Mouse (Mus musculus): ENCODE results near the gene 7530416G11Rik. TPM values are rescaled to one million over a fixed set of nuclear protein-coding genes. Genes with fewer than 3 reads are reported as not detected.

The 7530416G11Rik gene
- polyA plus RNA-seq (2014; fragmentation: Nextera tagmentation; extraction: Ambion mirVana), result not detected in 2 replicates

GRCm38 (mm10) chr15:85503127-85503526 is at the start of gene 7530416G11Rik:
7530416G11Rik (minus strand) TSS chr15:85503227.
- Histone ChIP-seq H3K27ac (ENCODE audit: low read depth, low read length) (no peak within 1 kb of the TSS), H3K9me3 (replicated peaks; ENCODE audit: control insufficient read depth, low read length) (no peaks in the 10 kb centered on the region), H3K36me3 (ENCODE audit: control insufficient read depth, insufficient read depth, low read length) (no peaks in the 10 kb centered on the region), H3K9ac (ENCODE audit: low read length) (no peak within 1 kb of the TSS), H3K4me3 (ENCODE audit: low read depth, low read length) (no peak within 1 kb of the TSS), H3K27me3 (replicated peaks; ENCODE audit: control insufficient read depth, insufficient read depth, low read length) (no peaks in the 10 kb centered on the region), H3K4me1 (ENCODE audit: control insufficient read depth, insufficient read depth, low read length) (peaks cover 15% of the 10 kb centered on the region), H3K4me2 (ENCODE audit: low read length) (no peak within 1 kb of the TSS)
- ATAC-seq, result no peak
- DNase-seq (ENCODE audit: low spot score), result no peak
- WGBS, result 90% methylated on average over 8 of the region's 8 CpGs

GRCm38 (mm10) chr15:85546500-85546899 is 43.5 kb upstream of the 7530416G11Rik start:
- Histone ChIP-seq H3K4me2 (ENCODE audit: low read length) (no peak overlapping the region), H3K36me3 (ENCODE audit: control insufficient read depth, insufficient read depth, low read length) (no peaks in the 10 kb centered on the region), H3K4me3 (ENCODE audit: low read depth, low read length) (no peak overlapping the region), H3K9ac (ENCODE audit: low read length) (no peak overlapping the region), H3K4me1 (ENCODE audit: control insufficient read depth, insufficient read depth, low read length) (no peaks in the 10 kb centered on the region), H3K9me3 (replicated peaks; ENCODE audit: control insufficient read depth, low read length) (no peaks in the 10 kb centered on the region), H3K27ac (ENCODE audit: low read depth, low read length) (no peak overlapping the region), H3K27me3 (replicated peaks; ENCODE audit: control insufficient read depth, insufficient read depth, low read length) (no peaks in the 10 kb centered on the region)
- 78% methylated on average over 4 of the region's 4 CpGs for WGBS
- DNase-seq (ENCODE audit: low spot score) (no peak), ATAC-seq (no peak)

- 83% methylated on average over 5 of the region's 5 CpGs for WGBS
- no peak overlapping the region for H3K27ac ChIP-seq (ENCODE audit: low read depth, low read length)
Measured at GRCm38 (mm10) chr15:85545369-85545768, 42.3 kb upstream of the 7530416G11Rik start.

GRCm38 (mm10) chr15:85538170-85538569 is 35.1 kb upstream of the 7530416G11Rik start:
- H3K9me3 ChIP-seq (replicated peaks; ENCODE audit: control insufficient read depth, low read length), result no peaks in the 10 kb centered on the region
- H3K4me1 ChIP-seq (ENCODE audit: control insufficient read depth, insufficient read depth, low read length), result no peaks in the 10 kb centered on the region
- no peak for ATAC-seq
- 73% methylated on average over 11 of the region's 11 CpGs for WGBS
- H3K36me3 ChIP-seq (ENCODE audit: control insufficient read depth, insufficient read depth, low read length), result peaks cover 24% of the 10 kb centered on the region; the same call in 1 of the 2 replicates
- H3K27ac ChIP-seq (ENCODE audit: low read depth, low read length), result no peak overlapping the region
- H3K27me3 ChIP-seq (replicated peaks; ENCODE audit: control insufficient read depth, insufficient read depth, low read length), result no peaks in the 10 kb centered on the region
- H3K4me2 ChIP-seq (ENCODE audit: low read length), result no peak overlapping the region
- no peak overlapping the region for H3K4me3 ChIP-seq (ENCODE audit: low read depth, low read length)
- no peak for DNase-seq (ENCODE audit: low spot score)
- no peak overlapping the region for H3K9ac ChIP-seq (ENCODE audit: low read length)

More at GRCm38 (mm10) chr15:85545369-85545768, 42.3 kb upstream of the 7530416G11Rik start:
- ATAC-seq, result no peak
- Histone ChIP-seq H3K4me2 (ENCODE audit: low read length) (no peak overlapping the region), H3K4me1 (ENCODE audit: control insufficient read depth, insufficient read depth, low read length) (no peaks in the 10 kb centered on the region), H3K9me3 (replicated peaks; ENCODE audit: control insufficient read depth, low read length) (no peaks in the 10 kb centered on the region), H3K36me3 (ENCODE audit: control insufficient read depth, insufficient read depth, low read length) (0 out of 2 replicates have a peak, but pooled peaks cover 3% of the 10 kb centered on the region), H3K9ac (ENCODE audit: low read length) (no peak overlapping the region), H3K27me3 (replicated peaks; ENCODE audit: control insufficient read depth, insufficient read depth, low read length) (no peaks in the 10 kb centered on the region), H3K4me3 (ENCODE audit: low read depth, low read length) (no peak overlapping the region)
- no peak for DNase-seq (ENCODE audit: low spot score)

- Histone ChIP-seq H3K4me2 (ENCODE audit: low read length) (no peak overlapping the region), H3K27ac (ENCODE audit: low read depth, low read length) (no peak overlapping the region), H3K9ac (ENCODE audit: low read length) (no peak overlapping the region), H3K9me3 (replicated peaks; ENCODE audit: control insufficient read depth, low read length) (no peaks in the 10 kb centered on the region), H3K4me3 (ENCODE audit: low read depth, low read length) (no peak overlapping the region), H3K4me1 (ENCODE audit: control insufficient read depth, insufficient read depth, low read length) (no peaks in the 10 kb centered on the region), H3K36me3 (ENCODE audit: control insufficient read depth, insufficient read depth, low read length) (peaks cover 25% of the 10 kb centered on the region; the same call in 1 of the 2 replicates), H3K27me3 (replicated peaks; ENCODE audit: control insufficient read depth, insufficient read depth, low read length) (no peaks in the 10 kb centered on the region)
- WGBS, result 89% methylated on average over 25 of the region's 25 CpGs
- no peak for ATAC-seq
- no peak for DNase-seq (ENCODE audit: low spot score)
Measured at GRCm38 (mm10) chr15:85537151-85537550, 34.1 kb upstream of the 7530416G11Rik start.

GRCm38 (mm10) chr15:85534646-85535045 is 31.6 kb upstream of the 7530416G11Rik start:
- 93% methylated on average over 6 of the region's 6 CpGs for WGBS
- no peak for ATAC-seq
- H3K9ac ChIP-seq (ENCODE audit: low read length), result no peak overlapping the region
- H3K27me3 ChIP-seq (replicated peaks; ENCODE audit: control insufficient read depth, insufficient read depth, low read length), result no peaks in the 10 kb centered on the region
- H3K4me2 ChIP-seq (ENCODE audit: low read length), result no peak overlapping the region
- DNase-seq (ENCODE audit: low spot score), result no peak
- H3K36me3 ChIP-seq (ENCODE audit: control insufficient read depth, insufficient read depth, low read length), result peaks cover 22% of the 10 kb centered on the region; the same call in 1 of the 2 replicates
- H3K9me3 ChIP-seq (replicated peaks; ENCODE audit: control insufficient read depth, low read length), result no peaks in the 10 kb centered on the region
- no peaks in the 10 kb centered on the region for H3K4me1 ChIP-seq (ENCODE audit: control insufficient read depth, insufficient read depth, low read length)
- H3K4me3 ChIP-seq (ENCODE audit: low read depth, low read length), result no peak overlapping the region
- no peak overlapping the region for H3K27ac ChIP-seq (ENCODE audit: low read depth, low read length)

GRCm38 (mm10) chr15:85534215-85534614 is 31.2 kb upstream of the 7530416G11Rik start:
- Histone ChIP-seq H3K36me3 (ENCODE audit: control insufficient read depth, insufficient read depth, low read length) (peaks cover 22% of the 10 kb centered on the region; the same call in 1 of the 2 replicates), H3K27ac (ENCODE audit: low read depth, low read length) (no peak overlapping the region), H3K4me3 (ENCODE audit: low read depth, low read length) (no peak overlapping the region), H3K27me3 (replicated peaks; ENCODE audit: control insufficient read depth, insufficient read depth, low read length) (no peaks in the 10 kb centered on the region), H3K9me3 (replicated peaks; ENCODE audit: control insufficient read depth, low read length) (no peaks in the 10 kb centered on the region), H3K4me2 (ENCODE audit: low read length) (no peak overlapping the region), H3K9ac (ENCODE audit: low read length) (no peak overlapping the region), H3K4me1 (ENCODE audit: control insufficient read depth, insufficient read depth, low read length) (no peaks in the 10 kb centered on the region)
- ATAC-seq (no peak), DNase-seq (ENCODE audit: low spot score) (no peak)
- 69% methylated on average over 8 of the region's 8 CpGs for WGBS

GRCm38 (mm10) chr15:85532063-85532462 is 29.0 kb upstream of the 7530416G11Rik start:
- H3K4me1 ChIP-seq (ENCODE audit: control insufficient read depth, insufficient read depth, low read length), result no peaks in the 10 kb centered on the region
- peaks cover 14% of the 10 kb centered on the region; the same call in 1 of the 2 replicates for H3K36me3 ChIP-seq (ENCODE audit: control insufficient read depth, insufficient read depth, low read length)
- H3K4me3 ChIP-seq (ENCODE audit: low read depth, low read length), result no peak overlapping the region
- DNase-seq (ENCODE audit: low spot score) (no peak), ATAC-seq (no peak)
- no peak overlapping the region for H3K4me2 ChIP-seq (ENCODE audit: low read length)
- no peaks in the 10 kb centered on the region for H3K9me3 ChIP-seq (replicated peaks; ENCODE audit: control insufficient read depth, low read length)
- no peak overlapping the region for H3K9ac ChIP-seq (ENCODE audit: low read length)
- H3K27ac ChIP-seq (ENCODE audit: low read depth, low read length), result no peak overlapping the region
- H3K27me3 ChIP-seq (replicated peaks; ENCODE audit: control insufficient read depth, insufficient read depth, low read length), result no peaks in the 10 kb centered on the region
- 84% methylated on average over 3 of the region's 3 CpGs for WGBS

- H3K4me2 ChIP-seq (ENCODE audit: low read length), result no peak overlapping the region
- no peaks in the 10 kb centered on the region for H3K9me3 ChIP-seq (replicated peaks; ENCODE audit: control insufficient read depth, low read length)
- 76% methylated on average over 3 of the region's 3 CpGs for WGBS
- no peak overlapping the region for H3K4me3 ChIP-seq (ENCODE audit: low read depth, low read length)
- no peaks in the 10 kb centered on the region for H3K27me3 ChIP-seq (replicated peaks; ENCODE audit: control insufficient read depth, insufficient read depth, low read length)
- peaks cover under 1% of the 10 kb centered on the region; the same call in 1 of the 2 replicates for H3K4me1 ChIP-seq (ENCODE audit: control insufficient read depth, insufficient read depth, low read length)
- 0 out of 2 replicates have a peak, but pooled peaks cover 3% of the 10 kb centered on the region for H3K36me3 ChIP-seq (ENCODE audit: control insufficient read depth, insufficient read depth, low read length)
- ATAC-seq (no peak), DNase-seq (ENCODE audit: low spot score) (no peak)
- H3K9ac ChIP-seq (ENCODE audit: low read length), result no peak overlapping the region
- H3K27ac ChIP-seq (ENCODE audit: low read depth, low read length), result no peak overlapping the region
Measured at GRCm38 (mm10) chr15:85529911-85530310, 26.9 kb upstream of the 7530416G11Rik start.
